Mouse (Mus musculus): ENCODE measurements around the gene Gm3500. TPM values are rescaled to one million over a fixed set of nuclear protein-coding genes. Genes with fewer than 3 reads are reported as not detected.
"Not testable (repeated sequence)": the region's sequence is repeated elsewhere in the genome, so short reads cannot be mapped to it uniquely, and the experiment has no call there.

The Gm3500 gene
- not detected for total RNA-seq (2021)

DNA sequence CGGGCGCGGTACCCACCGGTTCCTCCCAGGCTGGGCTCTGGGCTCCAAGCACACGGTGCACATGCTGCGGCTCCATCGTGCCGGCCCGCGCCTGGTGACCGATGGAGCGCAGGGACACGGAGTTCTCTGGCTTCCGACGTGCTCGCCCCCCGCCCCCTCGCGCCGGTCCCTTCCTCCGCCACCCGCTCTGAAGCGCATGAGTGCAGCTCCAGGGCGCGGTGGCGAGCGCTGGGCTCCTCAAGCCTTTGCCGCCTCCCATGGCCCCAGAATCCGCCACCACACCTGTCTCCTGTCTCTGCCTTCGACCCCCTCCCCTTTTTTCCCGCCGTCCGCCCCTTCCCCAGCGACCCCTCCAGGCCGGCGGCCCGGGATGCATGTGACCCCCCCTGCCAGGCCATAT is at the start of gene Gm3500:
TSS of gene Gm3500 (minus strand) at position 101 of the 400 bp plus-strand sequence.
- intact Hi-C loops (cut with DNase I); DNase-seq: not testable (repeated sequence)

GRCm38 (mm10) chr14:5334828-5335227 is 54.0 kb downstream of the Gm3500 start, which contains the start of gene Gm3542:
Gene Gm3542 (minus strand): TSS chr14:5334928.
- intact Hi-C loops (cut with DNase I); DNase-seq: not testable (repeated sequence)

Other genes with a start within 250 kb of the Gm3500 start
- not detected for gene Gm3317, start 224.5 kb downstream of the Gm3500 start, total RNA-seq (2021)
- gene Gm8271, start 203.3 kb downstream of the Gm3500 start, total RNA-seq (2021), result not detected
- not detected for gene Gm3526, start 128.5 kb downstream of the Gm3500 start, total RNA-seq (2021)
- gene Gm3542, start 54.1 kb downstream of the Gm3500 start, total RNA-seq (2021), result not detected
- under 1 TPM in 1 of 2 experiments, not detected in 1; 0.50 TPM for gene Gm3194, start 66.4 kb upstream of the Gm3500 start, total RNA-seq (2021)
- not detected for gene Gm8246, start 88.8 kb upstream of the Gm3500 start, total RNA-seq (2021)
- not detected for gene Gm3187, start 95.2 kb upstream of the Gm3500 start, total RNA-seq (2021)
- under 1 TPM; 0.17 to 0.35 TPM for gene Gm3488, start 112.6 kb upstream of the Gm3500 start, total RNA-seq (2021)
- not detected for gene Gm3532, start 149.4 kb upstream of the Gm3500 start, total RNA-seq (2021)
- gene Gm8265, start 244.0 kb upstream of the Gm3500 start, total RNA-seq (2021), result not detected

All from heart, postnatal 36 days (tissue).